Mouse (Mus musculus) ES-E14 (cell line): ENCODE measurements around the gene 4931406P16Rik. TPM values are rescaled to one million over a fixed set of nuclear protein-coding genes. Genes with fewer than 3 reads are reported as not detected.

Experiments used
- DNase-seq: peaks from one replicate; pipeline ENCODE4 v3.0.0-alpha.2; 2013; ENCODE audit warnings: low read depth, low spot score
- H3K27ac ChIP-seq: 2 replicates; pipeline ENCODE4 v1.5.1; 2012; ENCODE audit warnings: low read depth, mild to moderate bottlenecking, low read length, moderate library complexity, mixed read lengths; ENCODE audit not compliant: poor library complexity, insufficient read depth, severe bottlenecking
- H3K36me3 ChIP-seq: 2 replicates; pipeline ENCODE4 v1.6.1; 2012; ENCODE audit warnings: mild to moderate bottlenecking, low read length, moderate library complexity, mixed read lengths; ENCODE audit not compliant: control insufficient read depth, poor library complexity, insufficient read depth, severe bottlenecking
- H3K4me1 ChIP-seq, 2 experiments: fragments of 150-350 bp in 1 of 2; sonication (generic) in 1 of 2; 2 replicates each; pipeline ENCODE4 v1.6.1; 2012; ENCODE audit warnings: low read length in 2 of 2, mild to moderate bottlenecking in 1 of 2, mixed read lengths in 1 of 2; ENCODE audit not compliant: control insufficient read depth in 2 of 2, insufficient read depth in 2 of 2, poor library complexity in 1 of 2
- H3K4me3 ChIP-seq, 2 experiments: fragments of 150-350 bp in 1 of 2; sonication (generic) in 1 of 2; 2 replicates each; pipeline ENCODE4 v1.5.1; 2012; ENCODE audit warnings: low read length in 2 of 2, low read depth in 1 of 2, mild to moderate bottlenecking in 1 of 2, mixed read lengths in 1 of 2; ENCODE audit not compliant: insufficient read depth in 1 of 2, poor library complexity in 1 of 2, severe bottlenecking in 1 of 2
- H3K9ac ChIP-seq: 2 replicates; pipeline ENCODE4 v1.6.1; 2012; ENCODE audit warnings: low read depth, mild to moderate bottlenecking, low read length, mixed read lengths; ENCODE audit not compliant: poor library complexity, insufficient read depth, severe bottlenecking
- H3K9me3 ChIP-seq: fragments of 150-350 bp; sonication (generic); 2 replicates; pipeline ENCODE4 v1.6.1; 2012; ENCODE audit warnings: low read depth, mild to moderate bottlenecking, low read length; ENCODE audit not compliant: control insufficient read depth, insufficient read depth
- CHD2 ChIP-seq: IDR thresholded peaks from 2 replicates; pipeline ENCODE4 v1.6.1; 2014; ENCODE audit warnings: mild to moderate bottlenecking, low read depth, low read length, inconsistent platforms
- HCFC1 ChIP-seq: IDR thresholded peaks from 2 replicates; pipeline ENCODE4 v1.6.1; 2012; ENCODE audit warnings: low read length, inconsistent platforms, borderline replicate concordance; ENCODE audit not compliant: insufficient read depth
- MAFK ChIP-seq: IDR thresholded peaks from 2 replicates; pipeline ENCODE4 v1.6.1; 2014; ENCODE audit warnings: mild to moderate bottlenecking, low read depth, low read length, inconsistent platforms; ENCODE audit not compliant: insufficient read depth
- ZC3H11A ChIP-seq: IDR thresholded peaks from 2 replicates; pipeline ENCODE4 v1.6.1; 2012; ENCODE audit warnings: low read depth, mild to moderate bottlenecking, inconsistent platforms, low read length, borderline replicate concordance
- ZNF384 ChIP-seq: IDR thresholded peaks from 2 replicates; pipeline ENCODE4 v1.6.1; 2012; ENCODE audit warnings: low read depth, low read length, inconsistent platforms
- in situ Hi-C, 2 experiments: fragments of 600-800 bp; cut with MboI; formaldehyde crosslinking; loops; one replicate each; pipeline ENCODE4 v1.15.1; 2025; ENCODE audit warnings: low sequenced_read_pairs in 2 of 2, inconsistent platforms in 1 of 2; ENCODE audit not compliant: unreplicated experiment in 2 of 2
- total RNA-seq: library from RNA; depleted of rRNA; stranded (reverse); fragments of 300-350 nt; gene quantifications from 2 replicates; pipeline ENCODE4 v1.2.3, GENCODE M21; 2012

The 4931406P16Rik gene
- total RNA-seq, 1 experiment = 33.6 TPM

DNA sequence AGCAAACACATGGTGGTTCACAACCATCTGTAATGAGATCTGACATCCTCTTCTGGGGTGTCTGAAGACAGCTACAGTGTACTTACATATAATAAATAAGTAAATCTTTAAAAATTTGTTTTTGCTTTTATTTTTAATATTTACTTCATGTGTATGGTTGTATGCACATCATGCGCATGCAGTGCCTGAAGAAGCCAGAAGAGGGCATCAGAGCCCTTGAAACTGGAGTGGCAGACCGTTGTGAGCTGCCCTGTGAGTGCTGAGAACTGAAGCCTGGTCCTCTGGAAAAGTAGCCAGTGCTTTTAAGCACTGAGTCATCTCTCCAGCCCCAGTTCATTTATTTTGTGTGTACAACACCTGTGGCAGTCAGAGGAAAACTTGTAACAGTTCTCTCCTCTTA lies 10.7 kb upstream of the 4931406P16Rik start:
- TF ChIP-seq HCFC1 (no peak), CHD2 (no peak), ZC3H11A (no peak), ZNF384 (no peak), MAFK (no peak)
- H3K27ac ChIP-seq = no peak overlapping the region
- no peaks in the 10 kb centered on the region for H3K9me3 ChIP-seq
- in situ Hi-C loops = no loop called here
- no peak overlapping the region for H3K9ac ChIP-seq
- H3K4me3 ChIP-seq = no peak overlapping the region
- no peak for DNase-seq
- peaks cover 0 to 2% of the 10 kb centered on the region in 2 experiments; a peak in 1 of 4 replicates for H3K4me1 ChIP-seq
- H3K36me3 ChIP-seq = no peaks in the 10 kb centered on the region

GRCm38 (mm10) chr7:34323351-34323750 lies 10.0 kb upstream of the 4931406P16Rik start:
- in situ Hi-C loops = no loop called here

DNA sequence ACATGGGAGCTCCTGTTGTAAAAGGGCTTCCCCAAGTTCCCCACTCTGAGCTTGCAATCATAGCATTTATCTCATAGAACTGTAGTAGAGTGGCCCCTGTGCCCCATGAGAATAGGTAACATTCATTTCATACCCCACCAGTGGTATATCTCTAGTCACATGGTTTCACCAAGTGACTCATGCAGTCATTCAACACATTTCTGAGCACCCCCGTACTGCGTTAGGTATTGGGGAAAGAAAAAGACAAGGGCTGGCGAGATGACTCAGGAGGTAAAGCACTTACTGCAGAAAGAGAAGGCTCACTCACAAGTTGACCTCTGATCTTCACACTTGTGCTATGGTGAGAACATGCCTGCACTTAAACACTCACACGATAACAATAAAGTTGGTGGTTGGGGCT lies 8.6 kb upstream of the 4931406P16Rik start:
- H3K9me3 ChIP-seq = no peaks in the 10 kb centered on the region
- H3K36me3 ChIP-seq = no peaks in the 10 kb centered on the region
- DNase-seq = no peak
- H3K9ac ChIP-seq = no peak overlapping the region
- H3K4me3 ChIP-seq = no peak overlapping the region
- in situ Hi-C loops = no loop called here
- no peak overlapping the region for H3K27ac ChIP-seq
- TF ChIP-seq ZNF384 (no peak), ZC3H11A (no peak), CHD2 (no peak), HCFC1 (no peak), MAFK (no peak)
- peaks cover 0 to 2% of the 10 kb centered on the region in 2 experiments; a peak in 1 of 4 replicates for H3K4me1 ChIP-seq

More at GRCm38 (mm10) chr7:34323351-34323750, 10.0 kb upstream of the 4931406P16Rik start:
- Histone ChIP-seq H3K36me3 (no peaks in the 10 kb centered on the region), H3K4me1 (peaks cover 0 to 2% of the 10 kb centered on the region in 2 experiments; a peak in 1 of 4 replicates), H3K27ac (no peak overlapping the region), H3K9me3 (no peaks in the 10 kb centered on the region), H3K9ac (no peak overlapping the region), H3K4me3 (no peak overlapping the region)
- DNase-seq = no peak
- TF ChIP-seq CHD2 = no peak
- no peak for TF ChIP-seq ZNF384
- TF ChIP-seq MAFK = no peak
- TF ChIP-seq HCFC1 = no peak
- TF ChIP-seq ZC3H11A = no peak

- Histone ChIP-seq H3K27ac (no peak overlapping the region), H3K4me3 (no peak overlapping the region), H3K36me3 (no peaks in the 10 kb centered on the region), H3K9me3 (no peaks in the 10 kb centered on the region), H3K4me1 (peaks cover 0 to under 1% of the 10 kb centered on the region in 2 experiments; a peak in 1 of 4 replicates), H3K9ac (no peak overlapping the region)
- TF ChIP-seq CHD2 (no peak), HCFC1 (no peak), ZC3H11A (no peak), MAFK (no peak), ZNF384 (no peak)
- no peak for DNase-seq
- in situ Hi-C loops = no loop called here
Observed at GRCm38 (mm10) chr7:34321119-34321518, 7.8 kb upstream of the 4931406P16Rik start.

DNA sequence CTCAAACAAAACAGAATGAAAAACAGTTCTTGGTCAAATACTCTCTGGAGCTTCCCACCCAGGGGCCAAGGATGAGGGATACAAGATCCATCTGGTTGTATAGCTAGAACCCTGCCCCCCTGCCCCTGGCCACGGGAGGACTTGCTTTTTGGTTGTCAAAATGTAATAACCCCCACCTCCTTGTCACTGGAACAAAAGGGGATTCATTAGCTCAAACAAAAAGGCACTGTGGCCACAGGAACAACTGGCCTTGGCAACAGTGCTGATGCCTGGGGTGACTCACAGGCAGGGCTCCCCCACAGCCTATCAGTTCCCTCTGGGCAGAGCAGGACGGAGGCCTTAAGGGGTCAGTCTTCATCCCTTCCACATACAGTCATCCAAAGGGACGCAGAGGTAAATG lies 6.6 kb upstream of the 4931406P16Rik start:
- no peaks in the 10 kb centered on the region for H3K9me3 ChIP-seq
- no peak overlapping the region for H3K4me3 ChIP-seq
- H3K9ac ChIP-seq = no peak overlapping the region
- H3K4me1 ChIP-seq = peaks cover 0 to 2% of the 10 kb centered on the region in 2 experiments; a peak in 1 of 4 replicates
- no peaks in the 10 kb centered on the region for H3K36me3 ChIP-seq
- no peak for DNase-seq
- TF ChIP-seq ZC3H11A (no peak), CHD2 (no peak), MAFK (no peak), ZNF384 (no peak), HCFC1 (no peak)
- in situ Hi-C loops = no loop called here
- H3K27ac ChIP-seq = no peak overlapping the region
